ENCODE assay signal across 8 mouse cellular contexts in the genomic region with DNA sequence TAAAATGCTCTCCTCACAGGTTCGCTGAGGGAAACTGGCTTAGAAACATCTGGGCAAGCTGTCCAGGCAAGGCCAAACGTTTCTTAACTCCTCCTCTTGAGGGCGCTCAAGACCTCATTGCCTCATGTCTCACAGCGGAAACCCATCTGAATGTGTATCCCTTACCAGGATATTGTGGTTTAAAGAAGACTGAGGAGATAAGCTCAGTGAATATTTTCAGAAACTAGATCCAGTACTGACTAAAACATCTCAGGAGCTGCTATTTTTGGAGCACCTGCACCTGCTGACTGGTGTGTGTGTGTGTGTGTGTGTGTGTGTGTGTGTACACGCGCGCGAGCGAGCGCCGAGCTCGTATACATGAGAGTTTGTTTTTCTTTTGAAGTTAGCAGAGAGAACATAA. TPM values are rescaled to one million over a fixed set of nuclear protein-coding genes. Genes with fewer than 3 reads are reported as not detected.
DNase-seq lines count a peak whose midpoint lies in the region; ATAC-seq and TF ChIP-seq lines count a peak whose summit lies in the region.

No protein-coding gene starts in this region.

- no peaks in the 10 kb centered on the region for H3K27me3 ChIP-seq in E14TG2a.4 (ENCODE audit: insufficient read depth, low read length)
- no peaks in the 10 kb centered on the region for H3K27me3 ChIP-seq in forebrain, embryonic 10.5 days (ENCODE audit: poor library complexity, severe bottlenecking)

- no peak overlapping the region for H3K27ac ChIP-seq in forebrain, embryonic 10.5 days

- H3K36me3 ChIP-seq in E14TG2a.4 (ENCODE audit: insufficient read depth, low read length) = no peaks in the 10 kb centered on the region
- H3K36me3 ChIP-seq in forebrain, embryonic 10.5 days (replicated peaks) = no peaks in the 10 kb centered on the region

- WGBS in forebrain, embryonic 10.5 days = 80% methylated on average over 12 of the region's 12 CpGs

- ATAC-seq in common myeloid progenitor, adult 5-6 weeks (replicated peaks; ENCODE audit: low read depth, poor library complexity, severe bottlenecking) = peak; percentile 96

- DNase-seq in heart, adult 11 months = peak; percentile 91
- DNase-seq in heart, adult 8-10 months (ENCODE audit: low spot score) = no peak
- DNase-seq in lung, postnatal 14 days = peak; percentile 56
- peak; percentile 68 to 72 for DNase-seq in thymus, postnatal 36 days
- no peak for DNase-seq in forebrain, embryonic 10.5 days (ENCODE audit: extremely low spot score, low spot score)
- no peak for DNase-seq in retina, postnatal 1 day

- no peak overlapping the region for H3K4me3 ChIP-seq in E14TG2a.4 (replicated peaks; ENCODE audit: low read length)
- H3K4me3 ChIP-seq in forebrain, embryonic 10.5 days = no peak overlapping the region

- peak; percentile 59 for TF ChIP-seq CTCF in E14TG2a.4 (conservative IDR thresholded peaks at IDR 0.05; ENCODE audit: low read length)

- no peaks in the 10 kb centered on the region for H3K9me3 ChIP-seq in E14TG2a.4 (ENCODE audit: low read length)
- H3K9me3 ChIP-seq in forebrain, embryonic 10.5 days = no peaks in the 10 kb centered on the region

- no peaks in the 10 kb centered on the region for H3K4me1 ChIP-seq in E14TG2a.4 (replicated peaks; ENCODE audit: low read depth, low read length)
- peaks cover 16% of the 10 kb centered on the region for H3K4me1 ChIP-seq in forebrain, embryonic 10.5 days

RNA-seq across cellular contexts. Expression of gene Phlpp1, which starts 19.7 kb away (rescaled TPM):
- 10 to 100 TPM; 15.4 to 17.3 (median 16.4) TPM for total RNA-seq in heart, adult 8-10 months (2022)
- total RNA-seq in common myeloid progenitor, adult 5-6 weeks (2017) = 3.1 and 5.3 TPM in 2 replicates
- polyA plus RNA-seq in forebrain, embryonic 10.5 days (2016; fragmentation: Nextera tagmentation; extraction: Ambion mirVana) = 5.1 and 5.5 TPM in 2 replicates

Comparison
In these comparisons a context has a peak if more than half of its experiments do, and no peak if none do; other contexts are left out.
1. DNase-seq: peak in heart, adult 11 months (single experiment), lung, postnatal 14 days (single experiment) and thymus, postnatal 36 days (2 of 2); none in heart, adult 8-10 months (single experiment), forebrain, embryonic 10.5 days (single experiment) and retina, postnatal 1 day (single experiment).